Mouse (Mus musculus): Measurements from ENCODE around the gene Smc3.
A peak's percentile ranks its signal among the peaks of the same experiment; 100 is the strongest.
"Not testable (repeated sequence)": the region's sequence is repeated elsewhere in the genome, so short reads cannot be mapped to it uniquely, and the experiment has no call there.

DNA sequence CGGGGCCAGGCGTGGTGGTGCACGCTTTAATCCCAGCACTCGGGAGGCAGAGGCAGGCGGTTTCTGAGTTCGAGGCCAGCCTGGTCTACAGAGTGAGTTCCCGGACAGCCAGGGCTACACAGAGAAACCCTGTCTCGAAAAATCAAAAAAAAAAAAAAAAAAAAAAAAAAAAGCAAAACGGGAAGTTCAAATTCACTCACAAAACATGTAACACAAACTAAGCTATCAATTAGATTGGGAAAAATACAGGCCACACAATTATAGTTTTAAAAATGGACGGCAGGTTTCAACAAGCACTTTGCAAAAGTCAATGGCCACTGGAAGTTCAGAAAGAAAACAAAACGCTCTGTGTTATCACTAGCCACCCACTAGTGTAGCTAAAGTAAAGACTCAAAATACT is 56.2 kb downstream of the Smc3 start:
- TF ChIP-seq POLR2A (IDR thresholded peaks at IDR 0.05; ENCODE audit: low read depth, low read length); MYC (IDR thresholded peaks at IDR 0.05; ENCODE audit: low read depth, low read length); CTCF (conservative IDR thresholded peaks at IDR 0.05 in 1 of 2, IDR thresholded peaks at IDR 0.05 in 1 of 2; ENCODE audit: low read depth in 2 of 2, low read length in 2 of 2); CHD1 (IDR thresholded peaks at IDR 0.05; ENCODE audit: low read depth, low read length); GABPA (IDR thresholded peaks at IDR 0.05; ENCODE audit: insufficient replicate concordance, low read depth, low read length); MAX (IDR thresholded peaks at IDR 0.05; ENCODE audit: low read length); E2F4 (IDR thresholded peaks at IDR 0.05; ENCODE audit: insufficient replicate concordance, low read depth, low read length): not testable (repeated sequence)
- 0 out of 2 replicates have a peak, but pooled peaks have one; percentile 44 for TF ChIP-seq ZNF384 (IDR thresholded peaks at IDR 0.05; ENCODE audit: low read depth, low read length)

Measured in CH12.LX (cell line).